ENCODE assay signal across 8 mouse cellular contexts in genomic region chr8:103873598-103874502, GRCm38 (mm10).
A peak's percentile ranks its signal among the peaks of the same experiment; 100 is the strongest.
DNase-seq lines count a peak whose midpoint lies in the region; ATAC-seq lines count a peak whose summit lies in the region.

No protein-coding gene starts in this region.

- no peaks in the 10 kb centered on the region for H3K4me1 ChIP-seq in hindbrain, embryonic 11.5 days (replicated peaks; ENCODE audit: control insufficient read depth, insufficient read depth, low read length)
- H3K4me1 ChIP-seq in hindbrain, embryonic 10.5 days (replicated peaks), result peaks cover 19% of the 10 kb centered on the region
- peaks cover 22 to 24% of the 10 kb centered on the region in 2 experiments for H3K4me1 ChIP-seq in heart, embryonic 14.5 days (ENCODE audit: control insufficient read depth in 2 of 2, insufficient read depth in 2 of 2, low read length in 2 of 2)

- H3K36me3 ChIP-seq in hindbrain, embryonic 11.5 days (ENCODE audit: control insufficient read depth, insufficient read depth, low read length), result no peaks in the 10 kb centered on the region
- H3K36me3 ChIP-seq in hindbrain, embryonic 10.5 days, result no peaks in the 10 kb centered on the region
- no peaks in the 10 kb centered on the region for H3K36me3 ChIP-seq in heart, embryonic 14.5 days (ENCODE audit: control insufficient read depth, insufficient read depth, low read length)

- peak; percentile 19 for DNase-seq in hindbrain, embryonic 11.5 days (ENCODE audit: low spot score)
- DNase-seq in hindbrain, embryonic 10.5 days (ENCODE audit: low spot score), result no peak
- DNase-seq in cerebellum, adult 9-11 months, result peak; percentile 3
- peak; percentile 53 to 62 for DNase-seq in kidney, postnatal 4 days
- DNase-seq in ovary, adult 18-20 months (ENCODE audit: low spot score), result no peak
- DNase-seq in thymus, postnatal 4 days, result no peak
- no peak for DNase-seq in frontal cortex, postnatal 14 days (ENCODE audit: low spot score in 2 of 2)

- no peak overlapping the region for H3K4me3 ChIP-seq in hindbrain, embryonic 11.5 days (ENCODE audit: low read depth, low read length)
- no peak overlapping the region for H3K4me3 ChIP-seq in hindbrain, embryonic 10.5 days
- no peak overlapping the region for H3K4me3 ChIP-seq in heart, embryonic 14.5 days (ENCODE audit: control insufficient read depth in 1 of 2, insufficient read depth in 1 of 2, low read depth in 1 of 2, low read length in 2 of 2)

- 33% methylated on average over 7 of the region's 7 CpGs for WGBS in hindbrain, embryonic 11.5 days
- 38% methylated on average over 7 of the region's 7 CpGs for WGBS in hindbrain, embryonic 10.5 days
- WGBS in heart, embryonic 14.5 days, result 18% methylated on average over 7 of the region's 7 CpGs

- no peaks in the 10 kb centered on the region for H3K9me3 ChIP-seq in hindbrain, embryonic 11.5 days (ENCODE audit: control insufficient read depth, low read length)
- no peaks in the 10 kb centered on the region for H3K9me3 ChIP-seq in hindbrain, embryonic 10.5 days
- no peaks in the 10 kb centered on the region for H3K9me3 ChIP-seq in heart, embryonic 14.5 days (ENCODE audit: control insufficient read depth, low read length)

- H3K27ac ChIP-seq in hindbrain, embryonic 11.5 days (ENCODE audit: low read depth, low read length), result no peak overlapping the region
- H3K27ac ChIP-seq in hindbrain, embryonic 10.5 days, result no peak overlapping the region
- peak overlapping the region; percentile 77 to 83 for H3K27ac ChIP-seq in heart, embryonic 14.5 days (replicated peaks in 1 of 2; ENCODE audit: control insufficient read depth in 1 of 2, insufficient read depth in 1 of 2, low read depth in 2 of 2, low read length in 2 of 2)

- H3K27me3 ChIP-seq in hindbrain, embryonic 11.5 days (ENCODE audit: control insufficient read depth, insufficient read depth, low read length), result no peaks in the 10 kb centered on the region
- no peaks in the 10 kb centered on the region for H3K27me3 ChIP-seq in hindbrain, embryonic 10.5 days (ENCODE audit: insufficient read depth, poor library complexity, severe bottlenecking)
- no peaks in the 10 kb centered on the region for H3K27me3 ChIP-seq in heart, embryonic 14.5 days (ENCODE audit: control insufficient read depth, insufficient read depth, low read length)

- no peak overlapping the region for H3K9ac ChIP-seq in hindbrain, embryonic 11.5 days (ENCODE audit: low read depth, low read length)
- H3K9ac ChIP-seq in heart, embryonic 14.5 days (ENCODE audit: low read length), result no peak overlapping the region

- ATAC-seq in hindbrain, embryonic 11.5 days (ENCODE audit: low FRiP score), result peak; percentile 45
- ATAC-seq in heart, embryonic 14.5 days (ENCODE audit: insufficient number of reproducible peaks, insufficient read depth, low FRiP score, low read depth), result peak; percentile 78

- H3K4me2 ChIP-seq in hindbrain, embryonic 11.5 days (replicated peaks; ENCODE audit: low read depth, low read length), result no peak overlapping the region
- no peak overlapping the region for H3K4me2 ChIP-seq in heart, embryonic 14.5 days (ENCODE audit: low read length)

Comparison
In these comparisons a context has a peak if more than half of its experiments do, and no peak if none do; other contexts are left out.
1. DNase-seq: peak in hindbrain, embryonic 11.5 days (single experiment), cerebellum, adult 9-11 months (single experiment) and kidney, postnatal 4 days (2 of 2); none in hindbrain, embryonic 10.5 days (single experiment), ovary, adult 18-20 months (single experiment), thymus, postnatal 4 days (single experiment) and frontal cortex, postnatal 14 days (0 of 2).
2. H3K27ac ChIP-seq: peak in heart, embryonic 14.5 days (2 of 2); none in hindbrain, embryonic 11.5 days (single experiment) and hindbrain, embryonic 10.5 days (single experiment).